Mouse (Mus musculus) heart, embryonic 12.5 days (tissue): ENCODE measurements at regions not wholly inside any gene's neighbourhood (a gene's known extent, or its start where the extent isn't known, plus 50 kb on each side); places are given as distances from the start of the nearest gene placed in this dataset.

ENCODE experiments used
- ATAC-seq: fragments of 200-750 bp; cut with Nextera tagmentation; 2 replicates; pipeline ENCODE4 v1.8.0; 2017; ENCODE audit warnings: moderate TSS enrichment, moderate library complexity; ENCODE audit not compliant: insufficient number of reproducible peaks, low FRiP score
- H3K27ac ChIP-seq: fragments of 300-500 bp; sonication (generic); 2 replicates; pipeline ENCODE4 v1.5.1; 2016; ENCODE audit warnings: mild to moderate bottlenecking, moderate library complexity; ENCODE audit not compliant: poor library complexity, severe bottlenecking
- H3K27me3 ChIP-seq: fragments of 300-500 bp; sonication (generic); replicated peaks from 2 replicates; pipeline ENCODE4 v1.6.1; 2016; ENCODE audit warnings: mild to moderate bottlenecking, moderate library complexity
- H3K36me3 ChIP-seq: fragments of 300-500 bp; sonication (generic); 2 replicates; pipeline ENCODE4 v1.6.1; 2016; ENCODE audit warnings: mild to moderate bottlenecking, moderate library complexity
- H3K4me1 ChIP-seq: fragments of 300-500 bp; sonication (generic); replicated peaks from 2 replicates; pipeline ENCODE4 v1.6.1; 2016; ENCODE audit warnings: mild to moderate bottlenecking
- H3K4me2 ChIP-seq: fragments of 300-500 bp; sonication (generic); 2 replicates; pipeline ENCODE4 v1.6.1; 2016; ENCODE audit warnings: mild to moderate bottlenecking, moderate library complexity
- H3K4me3 ChIP-seq: fragments of 300-500 bp; sonication (generic); 2 replicates; pipeline ENCODE4 v1.5.1; 2016; ENCODE audit warnings: mild to moderate bottlenecking
- H3K9ac ChIP-seq: fragments of 300-500 bp; sonication (generic); 2 replicates; pipeline ENCODE4 v1.6.1; 2016; ENCODE audit warnings: mild to moderate bottlenecking, moderate library complexity
- H3K9me3 ChIP-seq: fragments of 300-500 bp; sonication (generic); replicated peaks from 2 replicates; pipeline ENCODE4 v1.6.1; 2016; ENCODE audit warnings: mild to moderate bottlenecking, moderate library complexity
- WGBS: fragments of 180-500 bp; shearing (Covaris S2); methylation state at CpG from one replicate; pipeline ENCODE4 v1.1.7; 2016; 5-methylcytosine and 5-hydroxymethylcytosine counted together

- H3K9ac ChIP-seq, result no peak overlapping the region
- H3K27ac ChIP-seq, result no peak overlapping the region
- WGBS, result 73% methylated on average over 5 of the region's 5 CpGs
- no peaks in the 10 kb centered on the region for H3K9me3 ChIP-seq
- no peak overlapping the region for H3K4me2 ChIP-seq
- H3K4me1 ChIP-seq, result peaks cover 6% of the 10 kb centered on the region; the same call in 1 of the 2 replicates
- H3K36me3 ChIP-seq, result no peaks in the 10 kb centered on the region
- peaks cover 26% of the 10 kb centered on the region; the same call in 1 of the 2 replicates for H3K27me3 ChIP-seq
- no peak for ATAC-seq
- H3K4me3 ChIP-seq, result no peak overlapping the region
These were observed 170.0 kb upstream of the A230072I06Rik start for GRCm38 (mm10) chr8:12108578-12108977.

- H3K4me2 ChIP-seq, result no peak overlapping the region
- no peak overlapping the region for H3K4me3 ChIP-seq
- no peaks in the 10 kb centered on the region for H3K9me3 ChIP-seq
- ATAC-seq, result no peak
- peaks cover 26% of the 10 kb centered on the region; the same call in 1 of the 2 replicates for H3K27me3 ChIP-seq
- H3K9ac ChIP-seq, result no peak overlapping the region
- H3K27ac ChIP-seq, result no peak overlapping the region
- peaks cover 6% of the 10 kb centered on the region; the same call in 1 of the 2 replicates for H3K4me1 ChIP-seq
- no peaks in the 10 kb centered on the region for H3K36me3 ChIP-seq
- WGBS, result 74% methylated on average over 10 of the region's 10 CpGs
These were observed 167.0 kb upstream of the A230072I06Rik start for GRCm38 (mm10) chr8:12111626-12112025.

- no peak for ATAC-seq
- Histone ChIP-seq H3K27me3 (peaks cover 26% of the 10 kb centered on the region; the same call in 1 of the 2 replicates), H3K4me2 (no peak overlapping the region), H3K9me3 (no peaks in the 10 kb centered on the region), H3K4me1 (peaks cover 6% of the 10 kb centered on the region; the same call in 1 of the 2 replicates), H3K4me3 (no peak overlapping the region), H3K9ac (no peak overlapping the region), H3K36me3 (no peaks in the 10 kb centered on the region), H3K27ac (no peak overlapping the region)
- WGBS, result 46% methylated on average over 8 of the region's 8 CpGs
These were observed 165.6 kb upstream of the A230072I06Rik start for GRCm38 (mm10) chr8:12113023-12113422.

- Histone ChIP-seq H3K4me3 (no peak overlapping the region), H3K9me3 (peaks cover 5% of the 10 kb centered on the region), H3K27ac (no peak overlapping the region), H3K4me2 (no peak overlapping the region), H3K9ac (no peak overlapping the region), H3K4me1 (no peaks in the 10 kb centered on the region), H3K27me3 (peaks cover 30% of the 10 kb centered on the region), H3K36me3 (no peaks in the 10 kb centered on the region)
- ATAC-seq, result no peak
- 64% methylated on average over 11 of the region's 11 CpGs for WGBS
These were observed 152.1 kb upstream of the A230072I06Rik start for GRCm38 (mm10) chr8:12126374-12127001.

- peaks cover 5% of the 10 kb centered on the region for H3K9me3 ChIP-seq
- H3K9ac ChIP-seq, result no peak overlapping the region
- no peak overlapping the region for H3K4me3 ChIP-seq
- no peak for ATAC-seq
- WGBS, result 48% methylated on average over 14 of the region's 14 CpGs
- H3K27me3 ChIP-seq, result peaks cover 36% of the 10 kb centered on the region
- no peak overlapping the region for H3K27ac ChIP-seq
- H3K36me3 ChIP-seq, result no peaks in the 10 kb centered on the region
- no peak overlapping the region for H3K4me2 ChIP-seq
- no peaks in the 10 kb centered on the region for H3K4me1 ChIP-seq
These were observed 151.4 kb upstream of the A230072I06Rik start for GRCm38 (mm10) chr8:12127106-12127800.

- Histone ChIP-seq H3K27ac (no peak overlapping the region), H3K27me3 (peaks cover 43% of the 10 kb centered on the region), H3K4me3 (no peak overlapping the region), H3K4me1 (no peaks in the 10 kb centered on the region), H3K4me2 (no peak overlapping the region), H3K9me3 (peaks cover 5% of the 10 kb centered on the region), H3K9ac (no peak overlapping the region), H3K36me3 (no peaks in the 10 kb centered on the region)
- WGBS, result 40% methylated on average over 4 of the region's 4 CpGs
- no peak for ATAC-seq
These were observed 150.7 kb upstream of the A230072I06Rik start for GRCm38 (mm10) chr8:12127801-12128490.

- Histone ChIP-seq H3K9me3 (0 out of 2 replicates have a peak, but pooled peaks cover 2% of the 10 kb centered on the region), H3K4me3 (no peak overlapping the region), H3K27me3 (peaks cover 68% of the 10 kb centered on the region), H3K27ac (no peak overlapping the region), H3K9ac (no peak overlapping the region), H3K4me1 (no peaks in the 10 kb centered on the region), H3K4me2 (no peak overlapping the region), H3K36me3 (no peaks in the 10 kb centered on the region)
- no peak for ATAC-seq
- WGBS, result 59% methylated on average over 5 of the region's 5 CpGs
These were observed 148.0 kb upstream of the A230072I06Rik start for GRCm38 (mm10) chr8:12130591-12130990.

GRCm38 (mm10) chr8:12134200-12134599, 144.4 kb upstream of the A230072I06Rik start:
- Histone ChIP-seq H3K4me2 (no peak overlapping the region), H3K9me3 (0 out of 2 replicates have a peak, but pooled peaks cover 2% of the 10 kb centered on the region), H3K4me3 (no peak overlapping the region), H3K9ac (no peak overlapping the region), H3K27me3 (peaks cover 68% of the 10 kb centered on the region), H3K4me1 (no peaks in the 10 kb centered on the region), H3K36me3 (no peaks in the 10 kb centered on the region), H3K27ac (no peak overlapping the region)
- WGBS, result 50% methylated on average over 1 of the region's 1 CpGs
- no peak for ATAC-seq

GRCm38 (mm10) chr8:12135392-12136177, 143.0 kb upstream of the A230072I06Rik start:
- Histone ChIP-seq H3K4me2 (no peak overlapping the region), H3K27me3 (peaks cover 57% of the 10 kb centered on the region), H3K36me3 (no peaks in the 10 kb centered on the region), H3K4me1 (no peaks in the 10 kb centered on the region), H3K9ac (no peak overlapping the region), H3K9me3 (0 out of 2 replicates have a peak, but pooled peaks cover 2% of the 10 kb centered on the region), H3K4me3 (no peak overlapping the region), H3K27ac (no peak overlapping the region)
- no peak for ATAC-seq
- 71% methylated on average over 14 of the region's 14 CpGs for WGBS

- Histone ChIP-seq H3K27ac (no peak overlapping the region), H3K9me3 (0 out of 2 replicates have a peak, but pooled peaks cover 2% of the 10 kb centered on the region), H3K4me3 (no peak overlapping the region), H3K27me3 (peaks cover 53% of the 10 kb centered on the region), H3K4me2 (no peak overlapping the region), H3K9ac (no peak overlapping the region), H3K36me3 (no peaks in the 10 kb centered on the region), H3K4me1 (no peaks in the 10 kb centered on the region)
- 73% methylated on average over 5 of the region's 5 CpGs for WGBS
- ATAC-seq, result no peak
These were observed 142.5 kb upstream of the A230072I06Rik start for GRCm38 (mm10) chr8:12136178-12136455.

GRCm38 (mm10) chr8:12137496-12137895, 141.1 kb upstream of the A230072I06Rik start:
- ATAC-seq, result no peak
- H3K9ac ChIP-seq, result no peak overlapping the region
- no peaks in the 10 kb centered on the region for H3K4me1 ChIP-seq
- H3K36me3 ChIP-seq, result no peaks in the 10 kb centered on the region
- no peak overlapping the region for H3K4me2 ChIP-seq
- H3K27ac ChIP-seq, result no peak overlapping the region
- 0 out of 2 replicates have a peak, but pooled peaks cover 2% of the 10 kb centered on the region for H3K9me3 ChIP-seq
- H3K27me3 ChIP-seq, result peaks cover 44% of the 10 kb centered on the region
- H3K4me3 ChIP-seq, result no peak overlapping the region
- 19% methylated on average over 3 of the region's 3 CpGs for WGBS
